Mouse (Mus musculus) kidney, postnatal 10 days (tissue): ENCODE results near the gene Nrbp1.

Experiments
- DNase-seq: peaks from one replicate; pipeline ENCODE4 v3.0.0; 2021; ENCODE audit warnings: mixed read lengths

The Nrbp1 gene

GRCm38 (mm10) chr5:31273018-31273417, 32.4 kb downstream of the Nrbp1 start:
- DNase-seq, result no peak

- DNase-seq, result no peak
Measured at GRCm38 (mm10) chr5:31279245-31279988, 38.8 kb downstream of the Nrbp1 start.

GRCm38 (mm10) chr5:31288225-31288624, 47.6 kb downstream of the Nrbp1 start:
- DNase-seq, result no peak

GRCm38 (mm10) chr5:31288655-31289054, 48.0 kb downstream of the Nrbp1 start:
- no peak for DNase-seq

- DNase-seq, result no peak
Measured at GRCm38 (mm10) chr5:31289626-31290230, 49.1 kb downstream of the Nrbp1 start.

- DNase-seq, result peak; percentile 98
Measured at GRCm38 (mm10) chr5:31290521-31291360, 50.1 kb downstream of the Nrbp1 start, which contains the start of gene Ift172. Gene Ift172 (minus strand): TSS chr5:31291116.

GRCm38 (mm10) chr5:31291361-31291688, 50.7 kb downstream of the Nrbp1 start:
- DNase-seq, result no peak

- DNase-seq, result peak; percentile 33
Measured at GRCm38 (mm10) chr5:31294964-31295605, 54.4 kb downstream of the Nrbp1 start.

- peak; percentile 75 for DNase-seq
Measured at GRCm38 (mm10) chr5:31295606-31296141, 55.0 kb downstream of the Nrbp1 start, which contains the start of gene Fndc4. Gene Fndc4 (minus strand): TSS chr5:31296080.

- no peak for DNase-seq
Measured at GRCm38 (mm10) chr5:31297047-31297757, 56.5 kb downstream of the Nrbp1 start, which contains the start of gene Gckr. Gene Gckr (plus strand): TSS chr5:31297443.

GRCm38 (mm10) chr5:31297981-31298380, 57.3 kb downstream of the Nrbp1 start:
- no peak for DNase-seq

- DNase-seq, result no peak
Measured at GRCm38 (mm10) chr5:31298486-31298885, 57.8 kb downstream of the Nrbp1 start.
